Comparison of ENCODE assay signal across 13 mouse cellular contexts in genomic region chr2:122022284-122022683, GRCm38 (mm10). TPM values are rescaled to one million over a fixed set of nuclear protein-coding genes. Genes with fewer than 3 reads are reported as not detected.
DNase-seq lines count a peak whose midpoint lies in the region; ATAC-seq and TF ChIP-seq lines count a peak whose summit lies in the region.
"Had no signal": no experiment of that assay in that cellular context is flagged by ENCODE, and none has a peak within 500 bp of the region (broad histone marks: within the 10 kb centered on the region; RNA-seq: fewer than 3 reads in every experiment).

No protein-coding gene starts in this region.

- H3K9me3 ChIP-seq in heart, embryonic 12.5 days (replicated peaks), result no peaks in the 10 kb centered on the region
- no peaks in the 10 kb centered on the region for H3K9me3 ChIP-seq in midbrain, postnatal 0 days (ENCODE audit: low read length)
- H3K9me3 ChIP-seq in midbrain, embryonic 15.5 days, result no peaks in the 10 kb centered on the region
- H3K9me3 ChIP-seq in midbrain, embryonic 16.5 days (replicated peaks; ENCODE audit: control insufficient read depth, low read length, poor library complexity, severe bottlenecking), result no peaks in the 10 kb centered on the region
- H3K9me3 ChIP-seq: hindbrain, embryonic 12.5 days; midbrain, embryonic 13.5 days; neural tube, embryonic 15.5 days had no signal

- H3K27ac ChIP-seq in heart, adult 2 months, result no peak overlapping the region
- no peak overlapping the region for H3K27ac ChIP-seq in heart, embryonic 12.5 days (ENCODE audit: poor library complexity, severe bottlenecking)
- H3K27ac ChIP-seq in midbrain, postnatal 0 days (ENCODE audit: low read depth, low read length), result no peak overlapping the region
- H3K27ac ChIP-seq in midbrain, embryonic 15.5 days, result no peak overlapping the region
- no peak overlapping the region for H3K27ac ChIP-seq in midbrain, embryonic 16.5 days (ENCODE audit: low read length)
- H3K27ac ChIP-seq: hindbrain, embryonic 12.5 days; midbrain, embryonic 13.5 days; neural tube, embryonic 15.5 days had no signal

- no peaks in the 10 kb centered on the region for H3K36me3 ChIP-seq in heart, adult 2 months (ENCODE audit: control insufficient read depth, insufficient read depth, low read length)
- H3K36me3 ChIP-seq in heart, embryonic 12.5 days, result no peaks in the 10 kb centered on the region
- H3K36me3 ChIP-seq in midbrain, postnatal 0 days (ENCODE audit: insufficient read depth, low read length), result no peaks in the 10 kb centered on the region
- no peaks in the 10 kb centered on the region for H3K36me3 ChIP-seq in midbrain, embryonic 15.5 days (replicated peaks)
- H3K36me3 ChIP-seq in splenic B cell, adult 2 months (ENCODE audit: control insufficient read depth, insufficient read depth, low read length, poor library complexity, severe bottlenecking), result no peaks in the 10 kb centered on the region
- no peaks in the 10 kb centered on the region for H3K36me3 ChIP-seq in midbrain, embryonic 16.5 days (ENCODE audit: control insufficient read depth, insufficient read depth, low read length)
- H3K36me3 ChIP-seq: hindbrain, embryonic 12.5 days; midbrain, embryonic 13.5 days; neural tube, embryonic 15.5 days had no signal

- ATAC-seq in heart, embryonic 12.5 days (ENCODE audit: insufficient number of reproducible peaks, low FRiP score), result no peak
- ATAC-seq in midbrain, postnatal 0 days (ENCODE audit: low FRiP score), result no peak
- no peak for ATAC-seq in midbrain, embryonic 15.5 days (replicated peaks)
- no peak for ATAC-seq in midbrain, embryonic 16.5 days
- ATAC-seq: midbrain, embryonic 13.5 days had no signal

- 71% methylated on average over 2 of the region's 2 CpGs for WGBS in heart, adult 2 months
- 78% methylated on average over 2 of the region's 2 CpGs for WGBS in heart, embryonic 12.5 days
- 66% methylated on average over 2 of the region's 2 CpGs for WGBS in midbrain, postnatal 0 days
- WGBS in midbrain, embryonic 15.5 days, result 74% methylated on average over 2 of the region's 2 CpGs
- WGBS in midbrain, embryonic 16.5 days, result 83% methylated on average over 2 of the region's 2 CpGs

- TF ChIP-seq CTCF in heart, adult 2 months (IDR thresholded peaks at IDR 0.05), result peak; percentile 64
- TF ChIP-seq CTCF in midbrain, postnatal 0 days (IDR thresholded peaks at IDR 0.05), result peak; percentile 17; the same call in 1 of the 2 replicates

- H3K4me3 ChIP-seq in heart, adult 2 months, result no peak overlapping the region
- no peak overlapping the region for H3K4me3 ChIP-seq in heart, embryonic 12.5 days
- H3K4me3 ChIP-seq in midbrain, postnatal 0 days (ENCODE audit: low read depth, low read length), result no peak overlapping the region
- H3K4me3 ChIP-seq in midbrain, embryonic 15.5 days, result no peak overlapping the region
- H3K4me3 ChIP-seq in midbrain, embryonic 16.5 days (ENCODE audit: low read depth, low read length), result no peak overlapping the region
- H3K4me3 ChIP-seq: hindbrain, embryonic 12.5 days; midbrain, embryonic 13.5 days; neural tube, embryonic 15.5 days had no signal

- no peak for TF ChIP-seq POLR2A in heart, adult 2 months (IDR thresholded peaks at IDR 0.05; ENCODE audit: insufficient read depth, low read depth, low read length)

- DNase-seq in heart, adult 2 months, result no peak
- no peak for DNase-seq in midbrain, postnatal 0 days (ENCODE audit: low spot score)
- DNase-seq in c-Kit-negative CD71-positive TER-119-positive erythroid progenitor cells, embryonic 14.5 days (ENCODE audit: low read depth, low spot score), result peak; percentile 24
- peak; percentile 54 for DNase-seq in splenic B cell, adult 2 months (ENCODE audit: low read depth, low spot score)
- DNase-seq in kidney, postnatal 4 days, result no peak
- DNase-seq: cerebellum, postnatal 25 days; kidney, postnatal 14 days had no signal

- no peak for TF ChIP-seq EP300 in heart, adult 2 months (IDR thresholded peaks at IDR 0.05; ENCODE audit: insufficient read depth, low read depth, low read length)

- H3K4me1 ChIP-seq in heart, adult 2 months (ENCODE audit: control insufficient read depth, insufficient read depth, low read length), result no peaks in the 10 kb centered on the region
- no peaks in the 10 kb centered on the region for H3K4me1 ChIP-seq in heart, embryonic 12.5 days (replicated peaks)
- H3K4me1 ChIP-seq in midbrain, postnatal 0 days (ENCODE audit: insufficient read depth, low read length), result no peaks in the 10 kb centered on the region
- H3K4me1 ChIP-seq in midbrain, embryonic 15.5 days, result no peaks in the 10 kb centered on the region
- H3K4me1 ChIP-seq in midbrain, embryonic 16.5 days (ENCODE audit: control insufficient read depth, insufficient read depth, low read length), result no peaks in the 10 kb centered on the region
- H3K4me1 ChIP-seq: hindbrain, embryonic 12.5 days; midbrain, embryonic 13.5 days; neural tube, embryonic 15.5 days had no signal

- no peaks in the 10 kb centered on the region for H3K27me3 ChIP-seq in heart, adult 2 months (ENCODE audit: control insufficient read depth, insufficient read depth, low read length)
- no peaks in the 10 kb centered on the region for H3K27me3 ChIP-seq in heart, embryonic 12.5 days (replicated peaks)
- no peaks in the 10 kb centered on the region for H3K27me3 ChIP-seq in midbrain, postnatal 0 days (ENCODE audit: insufficient read depth, low read length)
- H3K27me3 ChIP-seq in midbrain, embryonic 15.5 days (replicated peaks), result no peaks in the 10 kb centered on the region
- no peaks in the 10 kb centered on the region for H3K27me3 ChIP-seq in splenic B cell, adult 2 months (ENCODE audit: control insufficient read depth, insufficient read depth, low read length, poor library complexity, severe bottlenecking)
- no peaks in the 10 kb centered on the region for H3K27me3 ChIP-seq in midbrain, embryonic 16.5 days (ENCODE audit: control insufficient read depth, insufficient read depth, low read depth, low read length)
- H3K27me3 ChIP-seq: hindbrain, embryonic 12.5 days; midbrain, embryonic 13.5 days; neural tube, embryonic 15.5 days had no signal

- no peak overlapping the region for H3K9ac ChIP-seq in heart, adult 2 months (ENCODE audit: low read depth, low read length)
- H3K9ac ChIP-seq in heart, embryonic 12.5 days, result no peak overlapping the region
- H3K9ac ChIP-seq in midbrain, postnatal 0 days (replicated peaks; ENCODE audit: low read length, poor library complexity, severe bottlenecking), result no peak overlapping the region
- H3K9ac ChIP-seq in midbrain, embryonic 15.5 days, result no peak overlapping the region
- H3K9ac ChIP-seq in midbrain, embryonic 16.5 days (ENCODE audit: low read depth, low read length), result no peak overlapping the region
- H3K9ac ChIP-seq: hindbrain, embryonic 12.5 days; midbrain, embryonic 13.5 days; neural tube, embryonic 15.5 days had no signal

- intact Hi-C loops in heart, adult 2 months (cut with DNase I), result no loop called here

- no peaks in the 10 kb centered on the region for H3K79me2 ChIP-seq in heart, adult 2 months (replicated peaks; ENCODE audit: control insufficient read depth, insufficient read depth, low read length)

- no peak overlapping the region for H3K4me2 ChIP-seq in heart, embryonic 12.5 days
- no peak overlapping the region for H3K4me2 ChIP-seq in midbrain, postnatal 0 days (ENCODE audit: low read depth, low read length, poor library complexity, severe bottlenecking)
- no peak overlapping the region for H3K4me2 ChIP-seq in midbrain, embryonic 15.5 days
- H3K4me2 ChIP-seq in midbrain, embryonic 16.5 days (ENCODE audit: low read length), result no peak overlapping the region
- H3K4me2 ChIP-seq: hindbrain, embryonic 12.5 days; midbrain, embryonic 13.5 days; neural tube, embryonic 15.5 days had no signal

RNA-seq across cellular contexts. Expression of gene Eif3j1, which starts 6.1 kb away (rescaled TPM):
- 10 to 100 TPM; 20.0 to 22.2 TPM for total RNA-seq in heart, adult 2 months (2021)
- 4.7 and 15.6 TPM in 2 replicates for polyA plus RNA-seq in heart, adult 2 months (2012; rRNA removed)
- polyA plus RNA-seq in heart, embryonic 12.5 days (2016; fragmentation: Nextera tagmentation; extraction: Ambion mirVana), result 14.2 and 15.7 TPM in 2 replicates
- 13.5 and 24.2 TPM in 2 replicates for total RNA-seq in midbrain, postnatal 0 days (2014; rRNA removed)
- 11.1 and 12.3 TPM in 2 replicates for polyA plus RNA-seq in midbrain, postnatal 0 days (2015; fragmentation: Nextera tagmentation; extraction: Ambion mirVana)
- polyA plus RNA-seq in midbrain, embryonic 15.5 days (2015; fragmentation: Nextera tagmentation; extraction: Ambion mirVana), result 11.2 and 11.7 TPM in 2 replicates
- 11.4 and 11.7 TPM in 2 replicates for polyA plus RNA-seq in midbrain, embryonic 16.5 days (2015; fragmentation: Nextera tagmentation; extraction: Ambion mirVana)

Comparison
In these comparisons a context has a peak if more than half of its experiments do, and no peak if none do; other contexts are left out.
1. DNase-seq: peak in c-Kit-negative CD71-positive TER-119-positive erythroid progenitor cells, embryonic 14.5 days (single experiment) and splenic B cell, adult 2 months (single experiment); none in heart, adult 2 months (0 of 2), midbrain, postnatal 0 days (single experiment) and kidney, postnatal 4 days (0 of 2).